Mouse (Mus musculus) liver, embryonic 13.5 days (tissue): Measurements from ENCODE around the gene Tnks1bp1. TPM values are rescaled to one million over a fixed set of nuclear protein-coding genes. Genes with fewer than 3 reads are reported as not detected.

Experiments used
- ATAC-seq: fragments of 200-750 bp; cut with Nextera tagmentation; 2 replicates; pipeline ENCODE4 v1.8.0; 2017; ENCODE audit warnings: low read depth, mild to moderate bottlenecking, moderate number of reproducible peaks, moderate library complexity
- DNase-seq: peaks from one replicate; pipeline ENCODE4 v3.0.0; 2022
- H3K27ac ChIP-seq: fragments of 300-500 bp; sonication (generic); 2 replicates; pipeline ENCODE4 v1.5.1; 2015; ENCODE audit warnings: moderate library complexity, mild to moderate bottlenecking, inconsistent platforms
- H3K27me3 ChIP-seq: fragments of 300-500 bp; sonication (generic); 2 replicates; pipeline ENCODE4 v1.6.1; 2015; ENCODE audit warnings: mild to moderate bottlenecking, inconsistent platforms
- H3K36me3 ChIP-seq: fragments of 300-500 bp; sonication (generic); 2 replicates; pipeline ENCODE4 v1.6.1; 2015; ENCODE audit warnings: mild to moderate bottlenecking, inconsistent platforms
- H3K4me1 ChIP-seq: fragments of 300-500 bp; sonication (generic); replicated peaks from 2 replicates; pipeline ENCODE4 v1.6.1; 2015; ENCODE audit warnings: inconsistent platforms
- H3K4me2 ChIP-seq: fragments of 300-500 bp; sonication (generic); 2 replicates; pipeline ENCODE4 v1.6.1; 2015; ENCODE audit warnings: inconsistent platforms, mild to moderate bottlenecking, moderate library complexity
- H3K4me3 ChIP-seq: fragments of 300-500 bp; sonication (generic); replicated peaks from 2 replicates; pipeline ENCODE4 v1.5.1; 2015; ENCODE audit warnings: mild to moderate bottlenecking, inconsistent platforms
- H3K9ac ChIP-seq: fragments of 300-500 bp; sonication (generic); 2 replicates; pipeline ENCODE4 v1.6.1; 2015; ENCODE audit warnings: mild to moderate bottlenecking, inconsistent platforms
- H3K9me3 ChIP-seq: fragments of 300-500 bp; sonication (generic); replicated peaks from 2 replicates; pipeline ENCODE4 v1.6.1; 2016; ENCODE audit warnings: inconsistent platforms
- WGBS: fragments of 180-500 bp; shearing (Covaris S2); methylation state at CpG from one replicate; pipeline ENCODE4 v1.1.7; 2015; ENCODE audit not compliant: insufficient replicate concordance; 5-methylcytosine and 5-hydroxymethylcytosine counted together
- polyA plus RNA-seq: library from polyadenylated mRNA; unstranded; fragments of >200 nt; fragmentation: Nextera tagmentation; extraction: Ambion mirVana; gene quantifications from 2 replicates; pipeline ENCODE4 v1.2.1, GENCODE M21; 2015

Gene Tnks1bp1
- polyA plus RNA-seq, 1 experiment from 2014 or later, result 3.4 TPM

GRCm38 (mm10) chr2:85061107-85061541, 13.3 kb downstream of the Tnks1bp1 start:
- peaks cover 19% of the 10 kb centered on the region for H3K36me3 ChIP-seq
- peak overlapping the region; percentile 55 for H3K4me2 ChIP-seq
- peak overlapping the region; percentile 50 for H3K4me3 ChIP-seq
- H3K27ac ChIP-seq, result no peak overlapping the region
- 30% methylated on average over 10 of the region's 10 CpGs for WGBS
- no peaks in the 10 kb centered on the region for H3K27me3 ChIP-seq
- peaks cover 22% of the 10 kb centered on the region for H3K4me1 ChIP-seq
- no peaks in the 10 kb centered on the region for H3K9me3 ChIP-seq
- DNase-seq, result no peak
- ATAC-seq, result peak; percentile 30
- peak overlapping the region; percentile 61 for H3K9ac ChIP-seq

- WGBS, result 69% methylated on average over 12 of the region's 12 CpGs
- Histone ChIP-seq H3K27ac (no peak overlapping the region), H3K27me3 (no peaks in the 10 kb centered on the region), H3K9me3 (no peaks in the 10 kb centered on the region), H3K4me2 (no peak overlapping the region), H3K36me3 (no peaks in the 10 kb centered on the region), H3K9ac (no peak overlapping the region), H3K4me1 (peaks cover 18% of the 10 kb centered on the region), H3K4me3 (no peak overlapping the region)
- DNase-seq, result no peak
- ATAC-seq, result no peak
Measured at GRCm38 (mm10) chr2:85065141-85065875, 17.5 kb downstream of the Tnks1bp1 start.

GRCm38 (mm10) chr2:85066937-85067336, 19.1 kb downstream of the Tnks1bp1 start:
- H3K4me2 ChIP-seq, result no peak overlapping the region
- 0 out of 2 replicates have a peak, but pooled peaks cover 4% of the 10 kb centered on the region for H3K36me3 ChIP-seq
- no peaks in the 10 kb centered on the region for H3K27me3 ChIP-seq
- WGBS, result 78% methylated on average over 5 of the region's 5 CpGs
- no peak overlapping the region for H3K4me3 ChIP-seq
- ATAC-seq (no peak), DNase-seq (no peak)
- no peak overlapping the region for H3K9ac ChIP-seq
- H3K27ac ChIP-seq, result no peak overlapping the region
- H3K4me1 ChIP-seq, result peaks cover 6% of the 10 kb centered on the region; the same call in 1 of the 2 replicates
- H3K9me3 ChIP-seq, result no peaks in the 10 kb centered on the region

- no peak overlapping the region for H3K4me2 ChIP-seq
- ATAC-seq (no peak), DNase-seq (no peak)
- no peak overlapping the region for H3K27ac ChIP-seq
- no peaks in the 10 kb centered on the region for H3K9me3 ChIP-seq
- WGBS, result 71% methylated on average over 10 of the region's 10 CpGs
- H3K36me3 ChIP-seq, result 0 out of 2 replicates have a peak, but pooled peaks cover 9% of the 10 kb centered on the region
- peaks cover 6% of the 10 kb centered on the region; the same call in 1 of the 2 replicates for H3K4me1 ChIP-seq
- no peak overlapping the region for H3K4me3 ChIP-seq
- no peaks in the 10 kb centered on the region for H3K27me3 ChIP-seq
- no peak overlapping the region for H3K9ac ChIP-seq
Measured at GRCm38 (mm10) chr2:85067903-85068625, 20.2 kb downstream of the Tnks1bp1 start.

- Histone ChIP-seq H3K27me3 (no peaks in the 10 kb centered on the region), H3K27ac (no peak overlapping the region), H3K4me2 (no peak overlapping the region), H3K36me3 (0 out of 2 replicates have a peak, but pooled peaks cover 9% of the 10 kb centered on the region), H3K9me3 (no peaks in the 10 kb centered on the region), H3K9ac (no peak overlapping the region), H3K4me1 (peaks cover 6% of the 10 kb centered on the region; the same call in 1 of the 2 replicates), H3K4me3 (no peak overlapping the region)
- no peak for ATAC-seq
- DNase-seq, result no peak
- 72% methylated on average over 2 of the region's 2 CpGs for WGBS
Measured at GRCm38 (mm10) chr2:85068626-85069025, 20.8 kb downstream of the Tnks1bp1 start.

- WGBS, result 69% methylated on average over 15 of the region's 15 CpGs
- no peaks in the 10 kb centered on the region for H3K9me3 ChIP-seq
- DNase-seq, result no peak
Measured at GRCm38 (mm10) chr2:85070086-85070485, 22.3 kb downstream of the Tnks1bp1 start.

GRCm38 (mm10) chr2:85071921-85072320, 24.1 kb downstream of the Tnks1bp1 start:
- ATAC-seq (peak; percentile 17; the same call in 1 of the 2 replicates), DNase-seq (no peak)
- H3K9ac ChIP-seq, result no peak overlapping the region
- 74% methylated on average over 5 of the region's 5 CpGs for WGBS
- H3K36me3 ChIP-seq, result 0 out of 2 replicates have a peak, but pooled peaks cover 9% of the 10 kb centered on the region
- H3K27me3 ChIP-seq, result no peaks in the 10 kb centered on the region
- no peak overlapping the region for H3K4me3 ChIP-seq
- H3K4me2 ChIP-seq, result no peak overlapping the region
- no peaks in the 10 kb centered on the region; the same call in 1 of the 2 replicates for H3K4me1 ChIP-seq
- H3K27ac ChIP-seq, result no peak overlapping the region
- no peaks in the 10 kb centered on the region for H3K9me3 ChIP-seq

More at GRCm38 (mm10) chr2:85070086-85070485, 22.3 kb downstream of the Tnks1bp1 start:
- H3K27me3 ChIP-seq, result no peaks in the 10 kb centered on the region
- H3K4me1 ChIP-seq, result peaks cover 3% of the 10 kb centered on the region; the same call in 1 of the 2 replicates
- no peak overlapping the region for H3K4me3 ChIP-seq
- no peak overlapping the region for H3K9ac ChIP-seq
- 0 out of 2 replicates have a peak, but pooled peaks cover 9% of the 10 kb centered on the region for H3K36me3 ChIP-seq
- ATAC-seq, result no peak
- no peak overlapping the region for H3K27ac ChIP-seq
- H3K4me2 ChIP-seq, result no peak overlapping the region

GRCm38 (mm10) chr2:85073751-85074150, 25.9 kb downstream of the Tnks1bp1 start:
- 70% methylated on average over 5 of the region's 5 CpGs for WGBS
- H3K27me3 ChIP-seq, result no peaks in the 10 kb centered on the region
- no peaks in the 10 kb centered on the region for H3K9me3 ChIP-seq
- H3K4me1 ChIP-seq, result no peaks in the 10 kb centered on the region
- H3K9ac ChIP-seq, result no peak overlapping the region
- no peak for DNase-seq
- no peak overlapping the region for H3K4me3 ChIP-seq
- no peak for ATAC-seq
- 0 out of 2 replicates have a peak, but pooled peaks cover 9% of the 10 kb centered on the region for H3K36me3 ChIP-seq
- no peak overlapping the region for H3K4me2 ChIP-seq
- H3K27ac ChIP-seq, result no peak overlapping the region

- WGBS, result 63% methylated on average over 11 of the region's 11 CpGs
- DNase-seq, result no peak
- H3K27ac ChIP-seq, result no peak overlapping the region
Measured at GRCm38 (mm10) chr2:85088716-85089646, 41.2 kb downstream of the Tnks1bp1 start.

GRCm38 (mm10) chr2:85091325-85091724, 43.5 kb downstream of the Tnks1bp1 start:
- no peak for ATAC-seq
- Histone ChIP-seq H3K4me1 (no peaks in the 10 kb centered on the region), H3K27me3 (no peaks in the 10 kb centered on the region), H3K4me3 (no peak overlapping the region), H3K9me3 (no peaks in the 10 kb centered on the region), H3K27ac (no peak overlapping the region), H3K36me3 (no peaks in the 10 kb centered on the region), H3K4me2 (no peak overlapping the region), H3K9ac (no peak overlapping the region)
- 70% methylated on average over 4 of the region's 4 CpGs for WGBS
- DNase-seq, result no peak

More at GRCm38 (mm10) chr2:85088716-85089646, 41.2 kb downstream of the Tnks1bp1 start:
- no peaks in the 10 kb centered on the region for H3K36me3 ChIP-seq
- no peak overlapping the region for H3K4me2 ChIP-seq
- H3K27me3 ChIP-seq, result no peaks in the 10 kb centered on the region
- no peak overlapping the region for H3K9ac ChIP-seq
- ATAC-seq, result no peak
- no peaks in the 10 kb centered on the region for H3K4me1 ChIP-seq
- no peak overlapping the region for H3K4me3 ChIP-seq
- H3K9me3 ChIP-seq, result no peaks in the 10 kb centered on the region
